Mouse (Mus musculus): ENCODE results near the gene Sag.

DNA sequence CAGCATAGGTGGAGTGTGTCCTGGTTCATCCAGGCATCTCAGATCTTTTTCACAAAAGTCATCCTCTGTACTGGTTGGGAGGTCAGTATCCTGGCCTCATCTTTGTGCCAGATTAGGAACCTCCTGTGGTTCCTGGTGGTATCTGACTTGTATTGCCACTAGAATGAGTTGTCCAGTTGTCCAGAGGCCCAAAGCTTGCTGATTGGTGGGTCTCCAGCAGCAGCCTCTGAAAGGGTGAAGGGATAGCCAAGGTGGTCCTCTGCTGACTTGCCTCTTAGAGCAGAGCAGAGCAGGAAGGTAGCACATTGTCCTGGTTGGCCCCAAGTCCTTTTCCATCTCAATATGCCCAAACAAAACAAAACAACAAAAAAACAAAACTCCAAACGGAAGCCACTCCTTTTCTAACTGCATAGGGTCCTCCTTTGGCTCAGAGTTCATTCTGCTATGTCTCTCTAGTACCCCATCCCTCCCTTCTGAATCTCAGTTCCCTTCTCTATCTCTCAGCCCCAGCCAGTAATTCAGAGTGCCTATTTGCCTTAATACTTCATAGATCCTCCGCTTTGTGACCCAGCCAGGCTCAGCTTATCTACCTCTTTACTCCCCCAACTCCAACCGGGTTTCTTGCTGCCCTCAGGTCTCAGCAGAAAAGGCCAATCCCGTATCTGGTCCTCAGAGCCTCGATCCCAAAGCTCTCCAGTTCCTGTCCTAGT is 48.8 kb downstream of the Sag start:
- TF ChIP-seq CTCF (IDR thresholded peaks at IDR 0.05; ENCODE audit: low read depth, low read length) (no peak), EP300 (IDR thresholded peaks at IDR 0.05; ENCODE audit: insufficient read depth, low read depth, low read length) (no peak)

Measured in ES-Bruce4 (cell line).